Mouse (Mus musculus) MEL (cell line): Measurements from ENCODE around the gene Cul9. TPM values are rescaled to one million over a fixed set of nuclear protein-coding genes. Genes with fewer than 3 reads are reported as not detected.

Source experiments
- DNase-seq: peaks from one replicate; pipeline ENCODE4 v3.0.0; 2011; ENCODE audit warnings: low read depth, low spot score
- H3K27ac ChIP-seq: 2 replicates; pipeline ENCODE4 v1.5.1; 2012; ENCODE audit warnings: low read depth, mild to moderate bottlenecking, control low read depth, low read length, moderate library complexity; ENCODE audit not compliant: control insufficient read depth
- H3K27me3 ChIP-seq, 2 experiments: fragments of 150-350 bp in 1 of 2; sonication (generic) in 1 of 2; 2 replicates each; pipeline ENCODE4 v1.6.1; 2012; ENCODE audit warnings: low read length in 2 of 2, mild to moderate bottlenecking in 2 of 2, improper control_type of control experiment in 1 of 2, moderate library complexity in 1 of 2; ENCODE audit not compliant: insufficient read depth in 2 of 2, control insufficient read depth in 1 of 2
- H3K36me3 ChIP-seq, 2 experiments: 2 replicates each; pipeline ENCODE4 v1.6.1; 2012 to 2014; ENCODE audit warnings: low read length in 2 of 2, improper control_type of control experiment in 1 of 2, inconsistent platforms in 1 of 2, mild to moderate bottlenecking in 1 of 2; ENCODE audit not compliant: insufficient read depth in 2 of 2, control insufficient read depth in 1 of 2
- H3K4me1 ChIP-seq, 2 experiments: fragments of 150-350 bp in 1 of 2; sonication (generic) in 1 of 2; 2 replicates each; pipeline ENCODE4 v1.6.1; 2012; ENCODE audit warnings: low read length in 2 of 2, improper control_type of control experiment in 1 of 2, mild to moderate bottlenecking in 1 of 2; ENCODE audit not compliant: insufficient read depth in 2 of 2, control insufficient read depth in 1 of 2
- H3K4me3 ChIP-seq, 2 experiments: fragments of 150-350 bp in 1 of 2; sonication (generic) in 1 of 2; 2 replicates each; pipeline ENCODE4 v1.5.1; 2012; ENCODE audit warnings: low read depth in 2 of 2, low read length in 2 of 2, mild to moderate bottlenecking in 2 of 2, moderate library complexity in 2 of 2, control low read depth in 1 of 2, improper control_type of control experiment in 1 of 2; ENCODE audit not compliant: control insufficient read depth in 1 of 2, insufficient read depth in 1 of 2
- H3K79me2 ChIP-seq: 2 replicates; pipeline ENCODE4 v1.6.1; 2012; ENCODE audit warnings: mild to moderate bottlenecking, low read length, moderate library complexity; ENCODE audit not compliant: control insufficient read depth, poor library complexity, insufficient read depth
- H3K9ac ChIP-seq: 2 replicates; pipeline ENCODE4 v1.6.1; 2012; ENCODE audit warnings: low read depth, mild to moderate bottlenecking, control low read depth, low read length, moderate library complexity; ENCODE audit not compliant: control insufficient read depth, poor library complexity, severe bottlenecking
- H3K9me3 ChIP-seq: fragments of 150-350 bp; sonication (generic); replicated peaks from 2 replicates; pipeline ENCODE4 v1.6.1; 2012; ENCODE audit warnings: mild to moderate bottlenecking, low read length, improper control_type of control experiment, moderate library complexity; ENCODE audit not compliant: insufficient read depth
- CHD1 ChIP-seq: IDR thresholded peaks from 2 replicates; pipeline ENCODE4 v1.6.1; 2012; ENCODE audit warnings: low read depth, mild to moderate bottlenecking, inconsistent platforms, low read length, improper control_type of control experiment
- JUND ChIP-seq: IDR thresholded peaks from 2 replicates; pipeline ENCODE4 v1.6.1; 2011; ENCODE audit warnings: low read depth, mild to moderate bottlenecking, improper control_type of control experiment, low read length
- MAX ChIP-seq: IDR thresholded peaks from 2 replicates; pipeline ENCODE4 v1.6.1; 2011; ENCODE audit warnings: low read length, improper control_type of control experiment
- MAZ ChIP-seq: IDR thresholded peaks from 2 replicates; pipeline ENCODE4 v1.6.1; 2012; ENCODE audit warnings: low read depth, mild to moderate bottlenecking, inconsistent platforms, low read length, improper control_type of control experiment
- MXI1 ChIP-seq: IDR thresholded peaks from 2 replicates; pipeline ENCODE4 v1.6.1; 2011; ENCODE audit warnings: mild to moderate bottlenecking, low read depth, low read length, improper control_type of control experiment
- MYB ChIP-seq: IDR thresholded peaks from 2 replicates; pipeline ENCODE4 v1.6.1; 2011; ENCODE audit warnings: mild to moderate bottlenecking, low read depth, low read length, improper control_type of control experiment
- POLR2AphosphoS5 ChIP-seq: IDR thresholded peaks from 2 replicates; pipeline ENCODE4 v1.6.1; 2012; ENCODE audit warnings: low read depth, borderline replicate concordance, mild to moderate bottlenecking, inconsistent platforms, low read length, moderate library complexity, mixed read lengths
- RAD21 ChIP-seq: IDR thresholded peaks from 2 replicates; pipeline ENCODE4 v1.6.1; 2011; ENCODE audit warnings: mild to moderate bottlenecking, low read depth, low read length, improper control_type of control experiment
- RCOR1 ChIP-seq: IDR thresholded peaks from 2 replicates; pipeline ENCODE4 v1.6.1; 2012; ENCODE audit warnings: low read depth, mild to moderate bottlenecking, inconsistent platforms, low read length, improper control_type of control experiment
- SIN3A ChIP-seq: IDR thresholded peaks from 2 replicates; pipeline ENCODE4 v1.6.1; 2012; ENCODE audit warnings: low read length, improper control_type of control experiment, inconsistent platforms
- TBP ChIP-seq: IDR thresholded peaks from 2 replicates; pipeline ENCODE4 v1.8.0; 2011; ENCODE audit warnings: low read depth, low read length, improper control_type of control experiment
- TCF12 ChIP-seq: IDR thresholded peaks from 2 replicates; pipeline ENCODE4 v1.6.1; 2014; ENCODE audit warnings: low read depth, mild to moderate bottlenecking, inconsistent platforms, low read length, improper control_type of control experiment, moderate library complexity
- USF1 ChIP-seq: IDR thresholded peaks from 2 replicates; pipeline ENCODE4 v1.6.1; 2014; ENCODE audit warnings: low read depth, mild to moderate bottlenecking, inconsistent platforms, low read length, improper control_type of control experiment, moderate library complexity
- ZMIZ1 ChIP-seq: IDR thresholded peaks from 2 replicates; pipeline ENCODE4 v1.6.1; 2012; ENCODE audit warnings: low read depth, mild to moderate bottlenecking, inconsistent platforms, low read length, improper control_type of control experiment, moderate library complexity
- polyA plus RNA-seq, 2 experiments: library from polyadenylated mRNA; stranded (reverse) in 1 of 2; unstranded in 1 of 2; fragments of >175 nt in 1 of 2; fragments of >200 nt in 1 of 2; gene quantifications; 2 replicates each; pipeline versions ENCODE4 v1.2.1 to v1.2.4; 2012; ENCODE audit warnings: low replicate concordance in 2 of 2, low read depth in 1 of 2; ENCODE audit not compliant: insufficient read length in 2 of 2, insufficient read depth in 1 of 2, missing spikeins in 1 of 2
- total RNA-seq: library from RNA; depleted of rRNA; stranded (reverse); fragments of 300-350 nt; gene quantifications from 2 replicates; pipeline ENCODE4 v1.2.3, GENCODE M21; 2012

Cul9 gene
- total and polyA plus RNA-seq, 3 experiments = 3.6 to 10.7 TPM; not detected in 1

- H3K4me3 ChIP-seq = no peak overlapping the region
- peaks cover 0 to 4% of the 10 kb centered on the region in 2 experiments; a peak in 1 of 4 replicates for H3K27me3 ChIP-seq
- H3K9ac ChIP-seq = no peak overlapping the region
- no peaks in the 10 kb centered on the region for H3K79me2 ChIP-seq
- H3K36me3 ChIP-seq = no peaks in the 10 kb centered on the region
- H3K9me3 ChIP-seq = no peaks in the 10 kb centered on the region
- no peak for DNase-seq
- H3K4me1 ChIP-seq = no peaks in the 10 kb centered on the region
- TF ChIP-seq RCOR1 = no peak
- H3K27ac ChIP-seq = no peak overlapping the region
These were observed 78.4 kb downstream of the Cul9 start for GRCm38 (mm10) chr17:46467830-46468229.

DNA sequence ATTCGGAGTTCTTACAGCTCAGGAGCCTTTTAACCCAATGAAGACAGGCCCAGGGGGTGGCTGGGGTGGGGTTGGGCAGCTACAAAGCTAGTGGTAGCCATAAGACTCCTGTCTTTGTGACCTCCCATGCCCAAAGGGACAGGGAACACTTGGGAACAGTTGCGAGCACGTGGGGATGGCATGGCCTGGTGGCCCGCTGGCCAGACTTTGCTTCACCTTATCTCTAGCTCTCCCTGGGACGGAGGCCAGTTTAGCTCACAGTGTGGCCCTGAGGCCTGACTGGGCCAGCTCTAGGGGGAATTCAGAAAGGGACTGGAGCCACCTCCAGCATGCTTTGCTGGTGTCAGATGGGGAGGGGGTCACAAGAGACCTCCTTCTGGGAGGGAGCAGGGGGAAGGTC is 84.0 kb downstream of the Cul9 start:
- Histone ChIP-seq H3K4me3 (no peak overlapping the region), H3K79me2 (no peaks in the 10 kb centered on the region), H3K27me3 (peaks cover 0 to 4% of the 10 kb centered on the region in 2 experiments; a peak in 1 of 4 replicates), H3K36me3 (no peaks in the 10 kb centered on the region), H3K9me3 (no peaks in the 10 kb centered on the region), H3K4me1 (no peaks in the 10 kb centered on the region), H3K9ac (no peak overlapping the region)
- TF ChIP-seq CHD1 (no peak), ZMIZ1 (no peak), MYB (no peak), MAZ (no peak), RAD21 (no peak), POLR2AphosphoS5 (no peak), JUND (no peak), USF1 (no peak)
- TF ChIP-seq, all 39 proteins: peak for 0
- H3K27ac ChIP-seq = no peak overlapping the region
- DNase-seq = no peak

DNA sequence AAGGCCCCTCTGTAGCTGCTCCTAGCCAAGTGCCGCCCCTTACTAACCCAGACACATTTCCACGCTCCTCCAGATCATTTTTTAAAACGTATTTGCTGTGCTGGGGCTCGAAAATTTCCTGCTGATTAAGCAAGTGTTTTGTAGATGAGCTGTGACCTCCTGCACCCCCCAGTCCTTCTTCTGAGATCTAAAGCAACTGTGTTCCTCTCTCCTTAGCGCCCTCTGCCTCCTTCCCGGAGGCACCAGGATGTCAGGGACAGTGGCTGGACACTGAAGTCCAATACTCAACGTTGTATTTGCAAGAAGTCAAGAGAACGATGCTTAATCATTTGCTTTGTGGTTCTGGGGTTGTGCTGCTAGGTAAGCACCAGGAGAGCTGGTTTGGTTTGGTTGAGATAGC is 84.8 kb downstream of the Cul9 start:
- TF ChIP-seq MXI1 = no peak
- no peak for TF ChIP-seq TCF12
- no peak for TF ChIP-seq MAX
- TF ChIP-seq TBP = no peak
- TF ChIP-seq SIN3A = no peak
- TF ChIP-seq, all 39 proteins: peak for 0
- no peaks in the 10 kb centered on the region for H3K4me1 ChIP-seq
- H3K9me3 ChIP-seq = no peaks in the 10 kb centered on the region
- no peaks in the 10 kb centered on the region for H3K36me3 ChIP-seq
- H3K4me3 ChIP-seq = no peak overlapping the region
- DNase-seq = no peak
- no peaks in the 10 kb centered on the region for H3K79me2 ChIP-seq
- peaks cover 0 to 4% of the 10 kb centered on the region in 2 experiments; a peak in 1 of 4 replicates for H3K27me3 ChIP-seq
- H3K27ac ChIP-seq = no peak overlapping the region
- no peak overlapping the region for H3K9ac ChIP-seq
